Mouse (Mus musculus) heart, postnatal 0 days (tissue): ENCODE data around the gene Dnaic2. TPM values are rescaled to one million over a fixed set of nuclear protein-coding genes. Genes with fewer than 3 reads are reported as not detected.

ENCODE experiments used
- ATAC-seq: fragments of 200-750 bp; cut with Nextera tagmentation; 2 replicates; pipeline ENCODE4 v1.8.0; 2017; ENCODE audit warnings: low read depth, moderate number of reproducible peaks, moderate library complexity; ENCODE audit not compliant: insufficient read depth
- DNase-seq: peaks from one replicate; pipeline ENCODE4 v3.0.0-alpha.2; 2016; ENCODE audit warnings: low spot score
- H3K27ac ChIP-seq: fragments of 300-500 bp; sonication (generic); 2 replicates; pipeline ENCODE4 v1.5.1; 2014; ENCODE audit warnings: low read depth, mild to moderate bottlenecking
- H3K27me3 ChIP-seq: fragments of 300-500 bp; sonication (generic); 2 replicates; pipeline ENCODE4 v1.6.1; 2014; ENCODE audit warnings: low read length, mixed read lengths; ENCODE audit not compliant: control insufficient read depth, insufficient read depth
- H3K36me3 ChIP-seq: fragments of 300-500 bp; sonication (generic); replicated peaks from 2 replicates; pipeline ENCODE4 v1.6.1; 2014; ENCODE audit warnings: low read length, mixed read lengths; ENCODE audit not compliant: control insufficient read depth, insufficient read depth
- H3K4me1 ChIP-seq: fragments of 300-500 bp; sonication (generic); 2 replicates; pipeline ENCODE4 v1.6.1; 2014; ENCODE audit warnings: antibody characterized with exemption; ENCODE audit not compliant: control insufficient read depth, insufficient read depth
- H3K4me2 ChIP-seq: fragments of 300-500 bp; sonication (generic); 2 replicates; pipeline ENCODE4 v1.6.1; 2014; ENCODE audit warnings: low read depth, mild to moderate bottlenecking, low read length, moderate library complexity
- H3K4me3 ChIP-seq: fragments of 300-500 bp; sonication (generic); 2 replicates; pipeline ENCODE4 v1.5.1; 2014; ENCODE audit warnings: low read depth, low read length
- H3K9ac ChIP-seq: fragments of 300-500 bp; sonication (generic); replicated peaks from 2 replicates; pipeline ENCODE4 v1.6.1; 2014; ENCODE audit warnings: low read depth, low read length, mixed read lengths
- H3K9me3 ChIP-seq: fragments of 300-500 bp; sonication (generic); replicated peaks from 2 replicates; pipeline ENCODE4 v1.6.1; 2016; ENCODE audit warnings: low read length; ENCODE audit not compliant: control insufficient read depth
- CTCF ChIP-seq: IDR thresholded peaks from 2 replicates; pipeline ENCODE4 v1.5.1; 2016; ENCODE audit warnings: antibody characterized with exemption, control low read depth, low read depth
- EP300 ChIP-seq: IDR thresholded peaks from 2 replicates; pipeline ENCODE4 v1.6.1; 2016; ENCODE audit warnings: antibody characterized with exemption, low read depth
- WGBS: fragments of 180-500 bp; shearing (Covaris S2); extraction: QIAGEN DNeasy Blood & Tissue Kit; methylation state at CpG from one replicate; pipeline ENCODE4 v1.1.7; 2014; 5-methylcytosine and 5-hydroxymethylcytosine counted together
- polyA plus RNA-seq: library from polyadenylated mRNA; unstranded; fragments of >200 nt; fragmentation: Nextera tagmentation; extraction: Ambion mirVana; gene quantifications from 2 replicates; pipeline ENCODE4 v1.2.1, GENCODE M21; 2015
- total RNA-seq: library from RNA; depleted of rRNA; stranded (reverse); fragments of >200 nt; gene quantifications from 2 replicates; pipeline ENCODE4 v1.2.3, GENCODE M21; 2014; ENCODE audit warnings: low replicate concordance

Gene Dnaic2
- total and polyA plus RNA-seq, 2 experiments from 2014 or later, result 0.33 TPM; not detected in 1

DNA sequence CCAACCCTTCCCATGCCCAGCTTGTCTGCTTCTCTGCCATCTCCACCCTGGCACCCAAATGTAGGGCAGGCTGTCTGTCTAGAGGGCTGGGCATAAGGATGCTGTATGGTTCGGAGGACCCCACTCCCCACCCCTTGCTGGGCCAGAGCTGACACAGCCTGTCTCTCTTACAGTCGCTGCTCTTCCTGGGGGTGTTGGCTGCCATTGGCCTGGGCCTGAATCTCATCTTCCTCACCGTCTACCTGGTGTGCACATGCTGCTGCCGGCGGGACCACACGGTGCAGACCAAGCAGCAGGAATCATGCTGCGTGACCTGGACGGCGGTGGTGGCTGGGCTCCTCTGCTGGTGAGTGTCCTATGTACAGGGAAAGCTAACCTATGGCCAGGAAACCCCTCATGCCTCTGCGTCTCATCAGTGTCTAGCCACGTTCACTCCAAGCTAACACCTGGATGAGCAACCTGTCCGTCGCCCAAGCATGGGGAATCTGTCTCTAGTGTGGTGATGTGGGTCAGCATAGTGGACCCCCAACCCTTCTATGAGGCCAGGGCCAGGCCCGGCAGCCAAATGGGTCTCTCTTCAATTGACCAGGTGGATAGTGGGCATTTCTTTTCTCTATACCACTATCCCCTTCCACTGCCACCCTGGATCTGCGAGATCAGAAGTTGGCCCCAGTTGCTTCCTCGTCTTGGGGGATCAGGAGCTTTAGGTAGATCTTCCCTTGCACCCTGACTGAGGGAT is 40.8 kb upstream of the Dnaic2 start:
- WGBS, result 90% methylated on average over 16 of the region's 16 CpGs

DNA sequence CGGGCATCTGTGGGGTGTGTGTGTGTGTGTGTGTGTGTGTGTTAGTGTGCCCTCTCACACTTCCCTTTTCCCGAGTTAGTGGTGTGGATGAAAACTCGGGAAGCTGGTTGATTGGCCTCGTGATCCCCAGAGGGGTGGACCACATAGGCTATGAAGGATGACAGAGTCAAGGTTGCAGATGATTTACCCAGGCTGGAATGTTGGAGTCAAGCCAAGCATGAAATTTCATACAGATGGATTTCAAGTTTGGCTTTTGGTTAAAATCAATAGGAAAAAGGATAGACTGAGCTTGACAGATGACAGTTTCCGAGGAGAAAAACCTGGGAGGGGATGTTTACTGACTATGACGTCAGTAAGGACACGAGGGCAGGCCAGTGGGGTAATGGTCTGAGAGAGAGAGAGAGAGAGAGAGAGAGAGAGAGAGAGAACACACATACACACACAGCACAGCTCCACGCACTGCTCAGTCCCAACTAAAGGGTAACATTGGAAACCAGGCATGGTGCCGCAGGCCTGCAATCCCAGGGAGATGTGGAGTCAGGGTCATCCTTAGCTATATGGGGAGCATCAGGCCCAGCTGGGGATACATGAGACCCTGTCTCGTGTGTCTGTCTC is 39.5 kb upstream of the Dnaic2 start:
- Histone ChIP-seq H3K9ac (no peak overlapping the region), H3K4me1 (peaks cover 8% of the 10 kb centered on the region; the same call in 1 of the 2 replicates), H3K27me3 (no peaks in the 10 kb centered on the region), H3K9me3 (no peaks in the 10 kb centered on the region), H3K36me3 (no peaks in the 10 kb centered on the region), H3K4me2 (no peak overlapping the region), H3K4me3 (no peak overlapping the region), H3K27ac (no peak overlapping the region)
- WGBS, result 52% methylated on average over 10 of the region's 10 CpGs
- ATAC-seq (no peak), DNase-seq (no peak)
- TF ChIP-seq EP300 (no peak), CTCF (no peak)

More for the DNA sequence above, 40.8 kb upstream of the Dnaic2 start:
- ATAC-seq (no peak), DNase-seq (no peak)
- Histone ChIP-seq H3K36me3 (no peaks in the 10 kb centered on the region), H3K9ac (no peak overlapping the region), H3K4me3 (no peak overlapping the region), H3K27ac (no peak overlapping the region), H3K4me2 (no peak overlapping the region), H3K4me1 (peaks cover 8% of the 10 kb centered on the region; the same call in 1 of the 2 replicates), H3K27me3 (no peaks in the 10 kb centered on the region), H3K9me3 (no peaks in the 10 kb centered on the region)
- no peak for TF ChIP-seq CTCF

DNA sequence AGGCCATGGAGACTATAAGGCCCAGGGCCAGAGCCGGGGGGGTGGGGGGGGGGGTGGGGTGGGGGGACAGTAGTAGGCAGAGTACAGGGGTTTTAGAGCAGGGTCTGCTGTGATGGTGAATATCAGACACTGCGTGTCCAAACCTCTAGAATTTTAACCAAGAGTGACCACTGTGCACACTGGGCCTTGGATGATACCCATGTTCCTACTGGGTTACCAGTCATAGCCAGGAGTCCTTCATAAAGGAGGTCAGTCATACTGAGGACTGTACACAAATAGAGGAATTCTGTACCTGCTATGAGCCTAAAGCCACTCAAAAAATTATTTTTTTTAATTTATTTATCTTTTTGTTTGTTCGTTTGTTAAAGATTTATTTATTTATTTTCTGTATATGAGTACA is 38.5 kb upstream of the Dnaic2 start:
- Histone ChIP-seq H3K27me3 (no peaks in the 10 kb centered on the region), H3K4me1 (peaks cover 7% of the 10 kb centered on the region; the same call in 1 of the 2 replicates), H3K4me2 (no peak overlapping the region), H3K27ac (no peak overlapping the region), H3K4me3 (no peak overlapping the region), H3K9me3 (no peaks in the 10 kb centered on the region), H3K36me3 (no peaks in the 10 kb centered on the region), H3K9ac (no peak overlapping the region)
- ATAC-seq, result no peak
- WGBS, result 93% methylated on average over 2 of the region's 3 CpGs
- no peak for DNase-seq
- TF ChIP-seq CTCF, result no peak
- no peak for TF ChIP-seq EP300

DNA sequence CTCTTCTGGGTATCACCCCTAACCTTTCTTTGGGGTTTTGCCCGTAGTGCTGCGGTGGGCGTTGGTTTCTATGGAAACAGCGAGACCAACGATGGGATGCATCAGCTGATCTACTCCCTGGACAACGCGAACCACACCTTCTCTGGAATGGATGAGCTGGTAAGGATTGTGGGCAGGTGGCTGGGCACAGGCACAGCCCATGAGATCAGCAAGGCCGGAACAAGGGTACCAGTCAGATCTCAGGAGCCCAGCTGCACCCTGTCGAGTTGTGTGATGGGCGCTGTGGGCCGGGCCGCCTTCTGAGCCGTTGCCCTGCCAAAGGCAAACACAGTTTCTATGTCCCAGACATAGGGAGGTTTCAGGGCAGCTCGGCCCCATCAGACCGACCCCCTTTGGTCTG is 37.0 kb upstream of the Dnaic2 start:
- WGBS, result 88% methylated on average over 15 of the region's 15 CpGs
- no peak overlapping the region for H3K27ac ChIP-seq
- no peak overlapping the region for H3K9ac ChIP-seq
- no peak overlapping the region for H3K4me2 ChIP-seq
- H3K4me3 ChIP-seq, result no peak overlapping the region
- no peaks in the 10 kb centered on the region for H3K36me3 ChIP-seq
- H3K9me3 ChIP-seq, result no peaks in the 10 kb centered on the region
- DNase-seq (no peak), ATAC-seq (no peak)
- TF ChIP-seq CTCF (no peak), EP300 (no peak)
- H3K27me3 ChIP-seq, result no peaks in the 10 kb centered on the region
- H3K4me1 ChIP-seq, result no peaks in the 10 kb centered on the region; the same call in 1 of the 2 replicates

DNA sequence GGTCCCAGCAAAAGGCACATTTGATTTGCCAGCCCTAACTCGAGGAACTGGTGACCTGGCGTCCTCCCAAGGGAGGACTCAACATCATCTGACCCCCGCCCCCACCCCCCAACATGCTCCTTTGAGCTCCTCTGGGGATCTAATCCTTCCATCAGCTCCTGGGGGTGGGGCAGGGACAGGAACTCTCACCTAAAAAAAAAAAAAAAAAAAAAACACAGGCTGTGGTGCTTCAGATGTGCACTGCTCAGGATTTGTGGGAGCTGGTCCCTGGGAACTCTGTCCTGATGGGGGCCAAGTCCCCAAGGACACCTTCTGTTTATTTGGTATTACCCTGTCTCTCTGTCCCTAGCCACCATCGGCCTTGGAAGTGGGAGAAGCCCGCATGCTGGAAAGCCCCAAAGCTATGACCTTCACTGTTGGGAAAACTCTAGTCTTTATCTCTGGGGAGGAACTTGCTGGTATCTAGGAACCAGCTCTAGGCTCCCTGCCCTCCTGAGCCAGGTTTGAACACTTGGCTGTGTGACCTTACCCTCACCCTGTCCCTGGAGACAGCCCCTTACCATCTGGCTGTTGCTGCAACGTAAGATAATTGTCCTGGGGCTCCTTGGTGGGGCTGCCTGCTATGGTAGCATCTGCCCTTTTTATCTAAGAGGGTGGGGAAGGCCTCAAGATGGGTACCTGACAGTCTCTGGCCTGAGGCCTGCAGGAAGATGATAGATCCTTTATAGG is 35.6 kb upstream of the Dnaic2 start:
- 38% methylated on average over 6 of the region's 6 CpGs for WGBS
- no peak overlapping the region for H3K4me2 ChIP-seq
- no peak overlapping the region for H3K9ac ChIP-seq
- no peak overlapping the region for H3K27ac ChIP-seq
- H3K9me3 ChIP-seq, result no peaks in the 10 kb centered on the region
- TF ChIP-seq EP300 (no peak), CTCF (no peak)
- no peak for ATAC-seq
- no peaks in the 10 kb centered on the region for H3K4me1 ChIP-seq
- no peak for DNase-seq
- no peak overlapping the region for H3K4me3 ChIP-seq
- H3K36me3 ChIP-seq, result no peaks in the 10 kb centered on the region; the same call in 1 of the 2 replicates
- H3K27me3 ChIP-seq, result no peaks in the 10 kb centered on the region
